Mouse (Mus musculus): ENCODE results near the gene Acat2.
"Not testable (repeated sequence)": the region's sequence is repeated elsewhere in the genome, so short reads cannot be mapped to it uniquely, and the experiment has no call there.

Gene Acat2

DNA sequence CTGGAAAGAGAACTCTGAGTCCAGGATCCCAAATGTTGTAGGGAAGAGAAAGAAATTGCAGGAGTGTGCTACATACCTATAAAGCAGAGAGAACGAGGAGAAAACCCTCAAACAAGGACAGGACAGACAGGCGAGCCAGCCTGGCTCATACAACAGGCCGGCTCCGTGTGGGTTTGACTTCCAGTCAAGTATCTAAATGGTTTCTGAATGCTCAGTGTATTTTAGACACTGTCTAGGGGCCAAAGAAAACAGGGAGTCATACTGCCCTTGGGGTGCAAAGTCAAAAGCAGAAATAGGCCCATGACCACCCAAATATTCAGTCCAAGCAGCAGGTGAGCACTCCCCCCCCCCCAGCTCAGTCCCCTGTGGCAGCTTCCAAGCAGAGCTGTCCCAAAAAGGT lies 54.7 kb downstream of the Acat2 start:
- no peak for DNase-seq (ENCODE audit: low spot score)

- DNase-seq (ENCODE audit: low spot score) = no peak
Measured at GRCm38 (mm10) chr17:12904349-12904748, 56.2 kb downstream of the Acat2 start.

GRCm38 (mm10) chr17:12903372-12904333 lies 56.9 kb downstream of the Acat2 start:
- no peak for DNase-seq (ENCODE audit: low spot score)

DNA sequence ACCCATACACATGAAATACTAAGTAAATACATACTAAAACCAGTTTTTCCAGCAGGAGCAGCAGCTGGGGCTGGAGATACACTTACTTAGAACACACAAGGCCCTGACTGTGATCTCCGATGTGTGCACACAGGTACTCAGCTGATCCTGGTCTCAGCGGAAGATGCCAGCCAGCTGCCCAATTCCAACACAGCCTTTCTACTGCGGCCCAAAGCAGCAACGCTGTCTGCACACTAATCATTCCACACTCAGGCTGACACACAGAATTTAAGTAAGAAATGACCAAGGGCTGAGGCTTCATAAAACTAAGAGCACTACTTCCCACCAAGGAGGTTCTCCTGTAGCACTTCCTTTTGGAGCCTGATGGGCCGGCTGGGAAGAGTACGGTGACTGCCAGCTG lies 58.3 kb downstream of the Acat2 start:
- no peak for DNase-seq (ENCODE audit: low spot score)

GRCm38 (mm10) chr17:12898607-12899006 lies 61.9 kb downstream of the Acat2 start:
- DNase-seq (ENCODE audit: low spot score) = not testable (repeated sequence)

DNA sequence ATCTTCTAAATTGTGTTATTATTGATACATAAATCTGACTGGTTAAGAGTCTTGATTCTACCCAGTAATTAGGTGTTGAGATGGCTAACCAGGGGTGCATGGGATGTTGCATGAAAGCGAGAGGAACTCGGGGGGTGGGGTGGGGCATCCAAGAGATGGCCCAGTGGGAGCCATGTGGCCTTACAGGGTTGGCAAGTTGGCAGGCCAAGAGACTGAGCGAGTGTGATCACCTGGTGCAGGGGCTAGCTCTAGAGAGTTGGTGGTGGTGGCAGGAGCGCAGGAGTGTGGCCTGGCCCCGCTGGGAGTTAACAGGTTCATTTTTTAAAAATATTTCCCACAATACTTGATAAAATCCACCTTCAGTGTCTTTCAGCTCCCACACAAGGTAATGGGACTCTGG lies 62.9 kb downstream of the Acat2 start:
- no peak for DNase-seq (ENCODE audit: low spot score)

All from spleen, adult 12 weeks (tissue).